In genomic region chr5:103803386-103803785, GRCm38 (mm10) we compare ENCODE assay signal across 21 mouse cellular contexts.
DNase-seq lines count a peak whose midpoint lies in the region; ATAC-seq and TF ChIP-seq lines count a peak whose summit lies in the region.
"Had no signal": no experiment of that assay in that cellular context is flagged by ENCODE, and none has a peak within 500 bp of the region (broad histone marks: within the 10 kb centered on the region; RNA-seq: fewer than 3 reads in every experiment).

No protein-coding gene starts in this region.

- no peaks in the 10 kb centered on the region for H3K27me3 ChIP-seq in heart, embryonic 11.5 days (ENCODE audit: control insufficient read depth, insufficient read depth, low read length)
- H3K27me3 ChIP-seq in neural tube, embryonic 12.5 days (replicated peaks) = no peaks in the 10 kb centered on the region
- H3K27me3 ChIP-seq in neural tube, embryonic 14.5 days (ENCODE audit: control insufficient read depth, insufficient read depth, low read length) = no peaks in the 10 kb centered on the region
- H3K27me3 ChIP-seq: embryonic facial prominence, embryonic 13.5 days; heart, embryonic 12.5 days; hindbrain, embryonic 15.5 days had no signal

- no peak overlapping the region for H3K27ac ChIP-seq in heart, embryonic 11.5 days (ENCODE audit: low read depth, low read length)
- no peak overlapping the region for H3K27ac ChIP-seq in neural tube, embryonic 12.5 days
- peak overlapping the region; percentile 18; the same call in 1 of the 2 replicates for H3K27ac ChIP-seq in neural tube, embryonic 14.5 days (ENCODE audit: low read depth, low read length)
- H3K27ac ChIP-seq in left cerebral cortex, adult 2 months = no peak overlapping the region

- H3K9ac ChIP-seq in heart, embryonic 11.5 days (ENCODE audit: low read depth, low read length) = no peak overlapping the region
- no peak overlapping the region for H3K9ac ChIP-seq in neural tube, embryonic 12.5 days
- no peak overlapping the region for H3K9ac ChIP-seq in neural tube, embryonic 14.5 days (replicated peaks; ENCODE audit: low read depth, low read length)
- H3K9ac ChIP-seq: embryonic facial prominence, embryonic 13.5 days; heart, embryonic 12.5 days; hindbrain, embryonic 15.5 days had no signal

- H3K36me3 ChIP-seq in heart, embryonic 11.5 days (ENCODE audit: control insufficient read depth, insufficient read depth, low read length) = no peaks in the 10 kb centered on the region
- H3K36me3 ChIP-seq in neural tube, embryonic 12.5 days = no peaks in the 10 kb centered on the region
- H3K36me3 ChIP-seq in neural tube, embryonic 14.5 days (ENCODE audit: control insufficient read depth, insufficient read depth, low read length) = no peaks in the 10 kb centered on the region
- H3K36me3 ChIP-seq: embryonic facial prominence, embryonic 13.5 days; heart, embryonic 12.5 days; hindbrain, embryonic 10.5 days; hindbrain, embryonic 15.5 days had no signal

- intact Hi-C loops in left cerebral cortex, adult 2 months (cut with DNase I) = no loop called here

- H3K4me1 ChIP-seq in heart, embryonic 11.5 days (ENCODE audit: control insufficient read depth, insufficient read depth, low read length) = peaks cover 17% of the 10 kb centered on the region
- H3K4me1 ChIP-seq in neural tube, embryonic 12.5 days = peaks cover 10% of the 10 kb centered on the region
- peaks cover 2% of the 10 kb centered on the region; the same call in 1 of the 2 replicates for H3K4me1 ChIP-seq in neural tube, embryonic 14.5 days (ENCODE audit: control insufficient read depth, insufficient read depth, low read length)

- DNase-seq in embryo, embryonic 10.5 days (ENCODE audit: low spot score) = peak; percentile 22
- DNase-seq in embryo, embryonic 10 days (ENCODE audit: low spot score) = no peak
- DNase-seq in heart, adult 11 months = peak; percentile 67
- DNase-seq in neural tube, embryonic 10.5 days (ENCODE audit: extremely low spot score, low spot score) = no peak
- no peak for DNase-seq in left cerebral cortex, adult 2 months (ENCODE audit: extremely low spot score in 1 of 2, low spot score in 2 of 2)
- DNase-seq: adrenal gland, adult 8-10 months; adrenal gland, postnatal 36 days; B cell, adult 2 months; cerebellum, adult 8-10 months had no signal

- no peaks in the 10 kb centered on the region for H3K9me3 ChIP-seq in heart, embryonic 11.5 days (replicated peaks; ENCODE audit: control insufficient read depth, low read length)
- H3K9me3 ChIP-seq in neural tube, embryonic 12.5 days = no peaks in the 10 kb centered on the region
- H3K9me3 ChIP-seq in neural tube, embryonic 14.5 days (ENCODE audit: control insufficient read depth, low read length) = no peaks in the 10 kb centered on the region
- H3K9me3 ChIP-seq: embryonic facial prominence, embryonic 13.5 days; G1E; heart, embryonic 12.5 days; hindbrain, embryonic 10.5 days; hindbrain, embryonic 15.5 days had no signal

- no peak overlapping the region for H3K4me3 ChIP-seq in heart, embryonic 11.5 days (ENCODE audit: low read depth, low read length)
- H3K4me3 ChIP-seq in neural tube, embryonic 12.5 days = no peak overlapping the region
- H3K4me3 ChIP-seq in neural tube, embryonic 14.5 days (ENCODE audit: low read depth, low read length) = no peak overlapping the region
- no peak overlapping the region for H3K4me3 ChIP-seq in left cerebral cortex, adult 2 months
- H3K4me3 ChIP-seq: embryonic facial prominence, embryonic 13.5 days; heart, adult 2 months; heart, embryonic 12.5 days; hindbrain, embryonic 10.5 days; hindbrain, embryonic 15.5 days had no signal

- ATAC-seq in heart, embryonic 11.5 days (replicated peaks; ENCODE audit: insufficient number of reproducible peaks, low FRiP score, low TSS enrichment) = no peak
- ATAC-seq in neural tube, embryonic 12.5 days (ENCODE audit: low FRiP score, low read depth) = 0 out of 2 replicates have a peak, but pooled peaks have one; percentile 31
- peak; percentile 75; the same call in 1 of the 2 replicates for ATAC-seq in neural tube, embryonic 14.5 days (ENCODE audit: low read depth)
- ATAC-seq: CD4-positive, CD25-positive, alpha-beta regulatory T cell, adult 4 months; inflammation-experienced regulatory T-cells, adult 6 months; intestine, postnatal 0 days had no signal

- 91% methylated on average over 5 of the region's 5 CpGs for WGBS in heart, embryonic 11.5 days (ENCODE audit: insufficient replicate concordance)
- WGBS in neural tube, embryonic 12.5 days = 46% methylated on average over 5 of the region's 5 CpGs
- WGBS in neural tube, embryonic 14.5 days = 36% methylated on average over 5 of the region's 5 CpGs

- no peak for TF ChIP-seq CTCF in left cerebral cortex, adult 2 months (IDR thresholded peaks at IDR 0.05)

- H3K4me2 ChIP-seq in heart, embryonic 11.5 days = no peak overlapping the region
- no peak overlapping the region for H3K4me2 ChIP-seq in neural tube, embryonic 12.5 days (replicated peaks)
- no peak overlapping the region for H3K4me2 ChIP-seq in neural tube, embryonic 14.5 days (ENCODE audit: low read depth, low read length)
- H3K4me2 ChIP-seq: embryonic facial prominence, embryonic 13.5 days had no signal

Comparison
In these comparisons a context has a peak if more than half of its experiments do, and no peak if none do; other contexts are left out.
1. DNase-seq: peak in embryo, embryonic 10.5 days (single experiment) and heart, adult 11 months (single experiment); none in embryo, embryonic 10 days (single experiment), neural tube, embryonic 10.5 days (single experiment) and left cerebral cortex, adult 2 months (0 of 2).